Mouse (Mus musculus): ENCODE measurements around the gene Gm21988. TPM values are rescaled to one million over a fixed set of nuclear protein-coding genes. Genes with fewer than 3 reads are reported as not detected.

The Gm21988 gene
- total RNA-seq, 2 experiments from 2014 or later: 8.5 to 8.6 TPM

DNA sequence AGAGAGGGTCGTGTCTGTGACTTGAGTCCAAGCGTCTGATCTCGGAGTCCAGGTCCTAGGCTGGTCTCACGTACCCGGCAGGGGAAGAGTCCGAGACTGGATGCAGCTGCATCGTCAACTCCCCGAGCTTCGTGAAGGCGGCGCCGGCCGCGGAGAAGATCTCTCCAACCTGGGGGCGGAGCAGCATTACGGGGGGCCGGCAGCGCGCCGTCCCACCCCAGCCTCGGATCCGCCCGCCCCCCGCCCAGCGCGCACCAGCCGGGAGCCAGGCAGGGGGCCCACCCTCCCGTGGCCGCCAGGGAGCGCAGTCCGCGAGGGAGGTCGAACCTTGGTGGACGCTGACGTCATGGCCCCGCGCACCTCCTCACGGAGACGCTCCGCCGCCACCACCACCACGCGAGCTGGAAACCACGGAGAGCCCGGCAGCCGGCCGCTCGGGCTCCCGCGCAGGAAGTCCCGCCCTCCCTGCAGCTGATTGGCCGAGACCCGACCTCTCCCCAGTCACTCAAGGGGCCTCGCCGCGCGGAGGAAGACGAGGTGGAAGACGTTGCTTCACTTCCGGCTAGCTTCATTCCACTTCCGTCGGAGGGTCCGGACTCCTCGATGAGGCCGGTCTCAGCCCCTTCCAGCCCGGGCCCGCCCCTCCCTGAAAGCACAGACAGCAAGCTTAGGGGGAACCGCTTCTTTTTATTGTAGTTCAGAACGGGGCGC lies 2.0 kb downstream of the Gm21988 start, which contains the start of gene 0610010K14Rik:
0610010K14Rik (minus strand) TSS at position 458 of the 711 bp plus-strand sequence.
- intact Hi-C loops (cut with DNase I): loop anchor here (10.0 kb wide), 1 partner anchor 97 kb away; no protein-coding TSS in a partner anchor
- peak; percentile 98 for DNase-seq

DNA sequence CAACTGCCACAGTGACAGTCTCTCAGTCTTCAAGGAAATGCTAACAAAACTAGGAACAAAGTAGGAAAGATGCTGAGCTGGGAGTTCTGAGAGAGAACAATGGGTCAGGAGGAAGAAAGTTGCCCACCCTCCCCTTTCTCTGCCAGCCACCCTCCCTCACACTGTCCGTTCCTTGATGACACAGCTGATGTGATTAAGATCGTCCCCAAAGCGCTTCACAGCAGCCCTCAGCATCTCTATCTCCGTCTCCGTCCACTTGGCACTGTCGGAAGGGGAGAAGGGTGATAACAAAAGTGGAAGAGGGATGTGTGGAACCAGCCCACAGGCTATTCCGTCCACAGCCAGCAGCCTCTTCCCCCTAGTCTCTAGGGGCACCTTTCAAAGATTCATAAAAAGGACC lies 2.9 kb downstream of the Gm21988 start:
- intact Hi-C loops (cut with DNase I): loop anchor here (10.0 kb wide), 1 partner anchor 98 kb away; no protein-coding TSS in a partner anchor
- DNase-seq: no peak

DNA sequence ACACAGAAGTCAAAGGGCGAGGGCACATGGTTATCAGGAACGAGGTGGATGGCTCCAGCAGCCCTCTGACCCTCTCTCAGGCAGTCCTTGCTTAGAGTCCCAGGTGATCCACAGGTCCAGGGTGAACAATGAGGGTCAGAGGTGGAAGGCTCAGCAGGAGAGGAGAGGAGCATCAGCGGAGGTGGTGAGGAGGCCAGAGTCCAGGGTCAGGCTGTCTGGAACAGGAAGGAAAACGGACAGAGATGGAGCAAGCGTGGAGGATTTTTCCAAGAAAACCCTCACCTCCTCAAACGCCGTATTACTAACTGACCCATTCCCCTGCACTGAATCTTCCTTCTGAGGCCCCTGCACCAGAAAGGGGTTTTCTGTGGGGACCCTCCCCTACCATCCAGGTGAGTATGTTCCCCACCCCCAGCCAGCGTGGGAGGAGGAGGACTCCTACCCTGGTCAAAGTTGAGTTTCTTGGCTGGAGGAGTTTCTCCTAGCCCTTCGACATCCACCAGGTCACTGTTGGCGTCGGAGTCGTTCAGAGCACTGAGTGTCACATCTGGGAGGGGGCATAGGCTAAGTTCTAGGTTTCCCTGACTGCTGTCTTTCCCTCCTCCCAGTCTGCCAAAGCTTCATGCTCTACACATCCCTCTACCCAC lies 4.3 kb downstream of the Gm21988 start:
- intact Hi-C loops (cut with DNase I): loop anchor here (10.0 kb wide), 1 partner anchor 99 kb away; no protein-coding TSS in a partner anchor
- no peak for DNase-seq

DNA sequence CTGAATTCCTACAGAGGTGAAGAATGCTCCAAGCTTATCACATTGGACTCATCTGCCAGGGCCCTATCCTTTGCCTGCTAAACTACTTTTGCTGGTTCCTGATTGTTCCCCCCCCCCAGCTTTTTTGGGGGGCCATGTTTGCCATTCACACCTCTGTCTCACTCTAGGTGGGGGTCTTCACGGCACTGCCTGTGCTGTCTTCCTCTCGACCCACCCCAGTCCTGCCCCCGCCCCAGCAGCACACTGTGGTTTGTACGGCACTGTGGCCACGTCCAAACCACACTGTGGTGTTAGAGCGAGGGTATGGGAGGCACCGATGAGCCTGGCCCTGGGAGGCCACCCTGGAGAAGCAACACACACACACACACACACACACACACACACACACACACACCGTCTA lies 5.1 kb downstream of the Gm21988 start:
- no peak for DNase-seq
- intact Hi-C loops (cut with DNase I): loop anchor here (10.0 kb wide), 1 partner anchor 100 kb away; no protein-coding TSS in a partner anchor

DNA sequence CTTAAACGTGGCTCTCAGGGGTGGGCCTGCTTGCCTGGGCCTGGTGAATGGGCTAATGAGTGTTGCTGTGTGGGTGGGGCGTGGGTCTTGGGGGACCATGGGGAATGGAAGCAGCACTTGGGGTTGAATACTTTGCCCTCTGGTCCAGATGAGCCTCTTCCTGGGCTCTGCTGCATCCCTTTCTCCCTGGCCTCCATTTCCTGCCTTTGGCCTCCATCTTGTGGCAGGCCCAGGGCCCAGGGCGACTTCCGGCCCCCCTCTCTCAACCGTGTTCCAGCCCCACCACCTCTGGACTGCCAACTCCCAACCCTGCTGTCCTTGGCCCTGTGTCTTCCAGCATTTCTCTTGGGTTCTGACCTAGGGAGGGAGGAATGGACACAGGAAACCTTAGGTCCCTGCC lies 5.6 kb downstream of the Gm21988 start:
- intact Hi-C loops (cut with DNase I): loop anchor here (10.0 kb wide), 1 partner anchor 101 kb away; no protein-coding TSS in a partner anchor
- no peak for DNase-seq

DNA sequence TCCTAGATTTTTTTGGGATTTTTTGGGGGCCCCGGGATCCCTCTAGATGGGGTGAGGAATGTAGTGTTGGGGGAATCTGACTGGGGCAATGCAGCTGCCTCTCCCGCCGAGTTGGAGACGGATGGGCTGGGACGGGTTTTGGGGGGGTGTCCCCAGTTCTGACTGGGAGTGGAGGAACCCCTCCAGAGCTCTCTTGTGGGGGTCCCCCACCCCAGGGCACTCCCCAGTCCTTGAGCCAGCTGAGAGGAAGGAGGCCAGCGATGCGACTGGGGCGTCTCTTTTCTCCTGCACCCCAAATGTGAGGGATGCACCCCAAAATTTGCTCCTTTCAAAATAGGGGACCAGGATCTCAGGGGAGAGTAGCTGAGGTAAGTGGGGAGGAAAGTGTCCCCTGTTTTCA lies 6.6 kb downstream of the Gm21988 start:
- intact Hi-C loops (cut with DNase I): loop anchor here (10.0 kb wide), 1 partner anchor 102 kb away; no protein-coding TSS in a partner anchor

DNA sequence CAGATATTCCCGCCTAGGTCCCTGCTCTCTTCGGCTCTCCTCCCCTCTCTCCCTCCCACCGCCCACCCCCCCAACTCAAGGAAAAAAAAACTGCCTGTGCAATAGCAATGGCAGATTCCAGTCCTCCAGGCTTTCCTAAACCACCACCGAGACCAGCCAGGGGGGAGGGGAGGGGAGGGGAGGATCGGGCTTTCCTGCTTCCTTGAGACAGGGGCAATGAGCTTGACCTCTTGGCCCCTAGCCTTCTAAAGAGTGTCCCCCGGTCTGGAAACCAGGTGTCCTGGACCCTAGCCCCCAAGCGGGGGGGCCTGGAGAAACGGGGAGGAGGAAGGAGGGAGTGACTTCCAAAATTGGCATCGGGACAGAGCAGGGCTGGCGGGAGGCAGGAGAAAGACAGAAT lies 7.1 kb downstream of the Gm21988 start:
- intact Hi-C loops (cut with DNase I): loop anchor here (10.0 kb wide), 1 partner anchor 102 kb away; no protein-coding TSS in a partner anchor
- DNase-seq: peak; percentile 83

More for the DNA sequence above, 6.6 kb downstream of the Gm21988 start:
- no peak for DNase-seq

DNA sequence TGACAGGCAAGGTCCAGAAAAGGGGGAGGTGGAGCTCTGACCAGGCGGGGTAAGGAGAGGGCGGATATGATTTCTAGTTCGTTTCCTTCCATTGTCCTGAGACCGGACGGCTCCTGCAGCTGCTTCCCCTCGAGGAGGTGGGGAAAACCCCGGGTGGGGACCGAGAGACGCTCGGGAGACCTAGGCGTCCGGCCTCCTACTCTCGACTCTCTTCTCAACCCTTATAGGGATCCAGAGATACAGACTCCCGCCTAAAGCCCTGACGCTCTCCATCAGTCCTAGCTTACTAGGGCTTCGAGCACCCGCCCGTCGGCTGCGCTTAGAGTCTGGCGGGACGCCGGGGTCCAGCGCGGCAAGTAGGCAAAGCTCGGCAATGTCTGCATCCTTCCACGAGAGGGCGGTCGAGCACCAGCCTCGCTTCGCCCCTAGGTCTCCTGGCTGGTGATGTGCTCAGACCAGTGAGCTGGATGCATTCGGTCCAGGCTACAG lies 9.3 kb downstream of the Gm21988 start:
- intact Hi-C loops (cut with DNase I): loop anchor here (10.0 kb wide), 1 partner anchor 105 kb away; no protein-coding TSS in a partner anchor
- peak; percentile 87 for DNase-seq

DNA sequence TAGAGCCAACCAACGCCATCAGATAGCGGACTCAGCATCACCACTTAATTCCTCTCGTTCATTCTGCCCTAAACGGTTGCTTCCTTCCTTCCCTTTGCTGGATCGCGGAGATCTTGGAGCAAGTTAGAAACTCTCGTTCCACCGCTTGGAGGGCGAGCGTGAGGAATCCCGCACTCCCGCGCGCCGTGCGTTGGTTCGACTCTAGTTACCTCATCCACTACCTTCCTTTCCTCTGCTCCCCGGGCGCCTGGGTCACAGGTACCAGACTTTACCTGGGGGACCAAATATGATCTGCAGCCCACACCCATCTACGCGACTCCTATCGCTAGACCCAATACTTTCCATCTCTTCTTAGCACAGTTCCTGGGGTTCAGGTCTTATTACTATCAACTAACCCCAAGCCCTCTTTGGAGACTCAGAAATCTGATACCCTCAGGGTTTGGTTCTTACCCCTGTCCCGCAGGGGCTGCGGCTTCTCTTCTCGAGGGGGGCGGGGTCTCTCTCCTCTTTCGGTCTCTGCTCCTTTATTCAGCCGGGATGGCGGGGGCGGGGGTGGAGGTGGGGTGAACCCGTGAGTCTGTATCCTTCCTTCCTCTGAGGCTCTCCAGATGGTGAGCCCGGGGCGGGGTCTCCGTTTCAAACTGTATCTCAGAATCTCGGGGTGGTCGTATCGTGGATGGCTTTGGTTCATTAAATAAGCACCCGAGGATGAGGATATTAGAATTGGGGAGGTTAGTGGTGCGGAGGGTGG lies 10.2 kb downstream of the Gm21988 start, which contains the start of gene Bcl6b:
Bcl6b (minus strand) TSS at position 539 of the 751 bp plus-strand sequence.
- intact Hi-C loops (cut with DNase I): loop anchor here (10.0 kb wide), 1 partner anchor 105 kb away; no protein-coding TSS in a partner anchor
- DNase-seq: no peak

DNA sequence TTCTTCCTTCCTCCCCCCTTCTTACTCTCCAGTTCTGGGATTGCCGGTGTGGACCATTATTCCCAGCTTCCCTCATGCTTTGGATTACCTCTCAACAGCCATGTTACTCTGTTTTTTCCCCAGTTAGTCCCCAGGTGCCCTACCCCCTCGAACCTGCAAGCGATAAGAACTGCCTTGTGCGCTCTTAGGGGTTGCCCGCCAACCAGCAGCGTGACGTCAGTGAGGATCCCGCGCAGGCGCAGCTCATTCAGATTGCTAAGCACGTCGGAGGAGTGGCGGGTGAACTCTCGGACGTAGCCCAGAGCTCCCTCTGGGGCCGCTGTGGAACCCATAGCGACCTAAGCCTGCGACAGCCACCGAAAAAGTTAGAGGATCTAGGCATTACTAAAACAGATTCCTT lies 10.8 kb downstream of the Gm21988 start:
- DNase-seq: peak; percentile 86
- intact Hi-C loops (cut with DNase I): no loop called here

DNA sequence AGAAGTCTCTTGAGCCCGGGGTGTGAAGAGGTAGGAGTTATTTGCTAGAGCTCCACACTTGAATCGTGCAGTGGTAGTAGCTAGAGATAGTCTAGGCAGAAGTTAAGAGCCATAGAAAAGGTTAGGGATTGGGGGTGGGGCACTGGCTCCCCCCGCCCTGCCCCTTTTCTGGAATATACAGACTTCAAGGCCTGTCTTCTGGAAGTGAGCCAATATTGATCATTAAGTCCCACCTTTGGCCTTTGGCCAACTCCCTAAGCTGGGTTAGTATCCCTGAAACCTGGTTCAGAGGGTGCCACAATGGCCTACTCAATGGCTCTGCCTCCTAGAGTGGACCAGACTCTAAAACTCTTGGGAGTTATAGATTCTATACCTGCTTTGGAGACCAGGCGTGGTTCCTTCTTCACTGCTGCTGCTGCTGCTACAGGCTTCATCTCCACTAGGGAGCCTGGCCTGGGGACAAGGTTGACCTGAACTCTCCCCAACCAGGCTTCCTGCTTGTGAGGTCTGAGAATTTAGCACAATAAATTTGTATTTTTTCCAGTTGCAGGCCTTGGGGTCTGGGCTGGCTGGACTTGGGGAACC lies 11.9 kb downstream of the Gm21988 start:
- intact Hi-C loops (cut with DNase I): no loop called here
- no peak for DNase-seq

DNA sequence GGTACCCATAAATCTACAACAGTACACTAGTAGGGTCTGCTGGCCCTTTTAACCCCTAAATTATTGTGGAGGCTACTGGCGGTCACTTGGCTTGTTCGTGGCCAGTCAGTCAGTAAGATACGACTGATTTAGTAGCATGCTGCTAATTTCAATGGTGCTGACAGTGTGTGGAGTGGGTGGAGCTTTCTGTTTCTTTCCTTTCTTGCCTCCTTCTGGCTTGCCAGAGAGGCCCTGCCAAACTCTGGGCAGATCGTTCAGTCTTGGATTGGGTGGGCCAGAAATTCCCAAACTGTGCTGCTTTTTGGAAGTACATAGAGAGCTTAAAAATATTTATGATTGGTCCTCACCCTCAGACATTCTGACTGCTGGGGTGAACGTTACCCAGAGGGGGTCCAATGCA lies 12.5 kb downstream of the Gm21988 start:
- DNase-seq: no peak

DNA sequence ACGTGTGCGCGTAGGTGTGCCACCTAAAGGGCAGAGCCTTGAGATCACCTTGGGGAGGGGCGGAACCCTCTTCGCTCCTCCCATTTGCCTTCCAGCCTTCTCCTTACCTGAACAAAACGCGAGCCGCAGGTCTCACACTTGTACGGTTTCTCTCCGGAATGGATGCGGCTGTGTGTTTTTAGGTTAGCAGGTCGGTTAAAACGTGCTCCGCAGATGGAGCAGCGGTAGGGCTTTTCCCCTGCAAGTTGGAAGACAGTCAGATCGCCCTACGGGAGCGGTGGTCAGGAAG lies 13.1 kb downstream of the Gm21988 start:
- intact Hi-C loops (cut with DNase I): no loop called here
- DNase-seq: no peak

More for the DNA sequence above, 12.5 kb downstream of the Gm21988 start:
- intact Hi-C loops (cut with DNase I): no loop called here

DNA sequence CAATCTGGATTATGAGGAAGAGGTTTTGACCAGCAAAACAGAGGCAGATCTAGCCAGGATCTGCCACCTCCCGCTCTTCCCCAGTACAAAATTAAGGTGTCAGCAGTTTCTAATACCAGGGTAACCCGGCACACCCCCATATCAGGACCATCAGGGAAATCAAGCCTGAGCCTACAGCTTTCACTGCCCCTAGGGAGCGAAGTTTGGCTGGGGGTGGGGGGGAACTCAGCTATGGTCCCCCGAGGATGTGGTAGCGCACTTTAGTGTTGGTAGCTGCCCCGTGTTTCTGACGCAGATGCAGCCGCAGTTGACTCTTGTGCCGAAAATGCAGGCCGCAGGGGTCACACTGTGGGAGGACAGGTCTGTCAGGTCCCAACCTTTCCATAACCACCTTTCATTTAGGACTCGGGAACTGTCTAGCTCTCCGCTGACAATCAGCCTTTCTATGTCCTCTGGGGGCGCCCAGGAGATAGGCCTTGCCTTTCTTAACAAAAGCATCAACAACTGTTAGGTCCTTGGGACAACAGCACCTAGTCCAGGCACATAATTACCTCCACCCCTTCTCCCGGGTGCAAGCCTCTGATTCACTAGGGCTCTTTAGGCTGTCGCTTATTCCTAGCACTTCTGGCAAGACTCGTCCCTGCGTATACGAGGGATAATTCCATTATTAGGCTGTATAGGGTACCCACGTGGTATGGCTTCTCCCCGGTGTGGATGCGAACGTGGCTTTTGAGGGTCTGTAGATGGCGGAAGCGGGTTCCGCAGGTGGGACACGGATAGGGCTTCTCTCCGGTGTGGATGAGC lies 13.6 kb downstream of the Gm21988 start:
- DNase-seq: no peak
- intact Hi-C loops (cut with DNase I): no loop called here

DNA sequence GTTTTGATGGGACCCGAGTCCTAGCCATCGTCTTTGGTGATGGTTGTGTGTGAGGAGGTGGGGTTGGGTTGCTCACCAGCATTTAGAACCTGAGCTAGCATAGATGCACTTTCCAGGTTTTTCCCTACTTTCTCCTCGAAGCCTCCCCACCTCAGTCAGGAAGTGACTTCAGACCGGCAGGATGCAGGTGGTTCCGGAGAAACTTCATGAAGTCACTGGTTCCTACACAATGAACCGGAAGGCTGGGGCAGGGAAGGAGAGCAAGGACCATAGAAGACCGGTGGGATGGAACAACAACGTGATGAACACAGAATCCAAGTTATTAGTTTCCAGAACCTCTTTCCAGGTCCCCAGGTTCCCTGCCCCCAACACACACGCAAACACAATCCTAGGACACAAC lies 15.9 kb downstream of the Gm21988 start:
- intact Hi-C loops (cut with DNase I): no loop called here
- DNase-seq: no peak

DNA sequence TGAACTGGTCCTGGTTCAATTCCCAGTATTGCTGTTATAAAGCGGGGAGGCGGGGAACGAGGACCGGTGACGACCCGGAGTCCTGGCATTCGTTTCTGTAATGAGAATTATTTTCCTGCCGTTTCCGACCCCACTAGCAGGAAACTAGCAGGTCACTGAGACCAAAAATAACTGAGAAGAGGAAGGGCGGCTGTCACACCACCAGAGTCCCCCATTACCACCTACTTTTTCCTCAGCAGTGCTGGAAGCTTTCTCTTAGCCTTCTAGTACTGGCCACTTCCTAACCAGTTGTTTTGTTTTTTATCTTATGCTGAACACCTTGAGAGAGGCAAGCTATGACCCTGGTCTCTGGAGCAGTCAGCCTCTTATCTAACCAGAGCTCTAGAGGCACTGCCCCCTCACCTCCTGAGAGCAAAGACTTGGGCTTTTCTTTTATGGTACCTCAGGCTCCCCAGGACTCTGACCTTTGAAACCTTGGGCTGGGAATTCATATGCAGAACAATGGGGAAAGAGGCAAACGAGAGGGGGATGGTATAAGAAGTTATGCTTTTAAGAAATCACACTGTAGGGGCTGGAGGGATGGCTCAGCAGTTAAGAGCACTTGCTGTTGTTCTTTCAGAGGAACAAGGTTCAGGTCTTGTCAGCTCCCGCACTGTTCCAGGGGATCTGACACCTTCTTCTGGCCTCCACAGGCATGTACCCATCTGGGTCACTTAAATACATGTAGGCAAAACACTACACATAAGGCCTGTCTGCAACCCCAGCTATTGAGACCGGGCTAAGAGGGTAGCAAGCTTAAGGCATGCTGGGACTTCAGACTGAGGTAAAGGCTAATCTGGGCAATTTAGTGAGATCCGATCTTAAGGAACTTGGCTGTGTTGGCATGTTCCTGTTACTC lies 17.8 kb downstream of the Gm21988 start:
- intact Hi-C loops (cut with DNase I): no loop called here
- DNase-seq: no peak

DNA sequence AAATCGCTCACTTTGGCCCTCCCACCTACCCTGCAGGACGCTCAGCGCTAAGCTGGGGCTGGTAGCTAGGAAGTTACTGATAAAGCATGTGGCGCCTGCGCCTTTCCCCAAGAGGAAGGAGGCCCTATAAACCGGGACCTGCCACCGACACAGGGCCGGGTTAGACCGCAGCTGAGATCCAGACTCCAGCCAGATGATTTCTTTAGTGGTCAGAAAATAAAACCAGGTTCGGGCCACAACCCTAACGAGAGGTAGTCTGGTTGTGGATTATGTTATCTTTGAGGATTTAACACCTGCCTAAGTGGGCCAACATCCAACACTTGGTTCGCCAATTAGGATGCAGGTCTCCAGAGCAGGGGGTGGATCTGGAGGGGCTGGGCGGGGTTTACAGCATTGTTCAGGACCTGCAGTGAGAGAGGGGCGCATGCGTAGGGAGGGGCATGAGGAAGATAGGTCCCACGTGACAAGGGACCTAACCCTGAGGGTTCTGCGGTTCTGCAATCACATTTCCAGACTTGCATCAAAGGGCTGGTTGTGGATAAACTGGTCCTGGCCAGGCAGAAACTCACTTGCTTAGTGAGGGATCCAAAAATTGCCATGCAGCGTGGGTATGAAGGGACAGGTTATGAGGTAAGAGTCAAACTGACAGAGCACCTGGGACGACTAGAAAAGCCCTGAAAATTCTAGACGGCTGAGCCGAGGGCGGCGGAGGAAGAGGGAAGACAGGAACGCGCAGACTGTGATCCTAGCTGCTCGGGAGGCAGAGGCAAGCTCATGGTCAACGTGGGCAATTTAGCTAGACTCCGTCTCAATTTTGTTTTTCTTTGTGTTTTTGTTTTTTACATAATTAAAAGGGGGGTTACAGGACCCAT lies 18.7 kb downstream of the Gm21988 start, which contains the start of gene Slc16a13:
Slc16a13 (minus strand) TSS at position 334 of the 872 bp plus-strand sequence.
- intact Hi-C loops (cut with DNase I): no loop called here
- peak; percentile 98 for DNase-seq

DNA sequence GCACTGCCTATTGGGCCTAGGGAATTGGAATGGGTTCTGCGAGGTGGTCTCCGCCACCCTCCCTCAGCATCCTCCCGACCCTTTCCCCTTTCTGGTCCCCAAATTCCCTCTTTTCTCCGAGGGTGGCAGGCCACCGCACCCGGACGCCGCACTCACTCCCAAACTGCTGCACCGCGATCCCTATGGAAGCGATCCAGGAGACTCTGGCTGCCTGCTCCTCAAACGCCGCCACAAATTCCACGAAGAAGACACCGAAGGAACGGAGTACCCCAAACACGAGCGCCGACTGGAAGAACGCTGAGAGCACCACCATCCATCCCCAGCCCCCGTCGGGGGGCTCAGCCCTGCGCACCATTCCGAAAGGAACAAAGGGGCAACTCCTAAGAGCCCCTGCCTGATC lies 19.3 kb downstream of the Gm21988 start:
- no peak for DNase-seq
- intact Hi-C loops (cut with DNase I): no loop called here
